In genomic region chr10:14036472-14036871, GRCm38 (mm10) we compare ENCODE assay signal across 28 mouse cellular contexts.
DNase-seq lines count a peak whose midpoint lies in the region; ATAC-seq and TF ChIP-seq lines count a peak whose summit lies in the region.
"Had no signal": no experiment of that assay in that cellular context is flagged by ENCODE, and none has a peak within 500 bp of the region (broad histone marks: within the 10 kb centered on the region; RNA-seq: fewer than 3 reads in every experiment).

No protein-coding gene starts in this region.

- H3K27me3 ChIP-seq in embryonic facial prominence, embryonic 14.5 days (replicated peaks; ENCODE audit: control insufficient read depth, insufficient read depth, low read length), result no peaks in the 10 kb centered on the region
- no peaks in the 10 kb centered on the region for H3K27me3 ChIP-seq in embryonic facial prominence, embryonic 10.5 days (replicated peaks; ENCODE audit: low read depth, poor library complexity, severe bottlenecking)
- no peaks in the 10 kb centered on the region for H3K27me3 ChIP-seq in limb, embryonic 14.5 days (ENCODE audit: control insufficient read depth, insufficient read depth, low read length)
- H3K27me3 ChIP-seq: CH12.LX; embryonic facial prominence, embryonic 15.5 days; forebrain, embryonic 12.5 days; forebrain, embryonic 15.5 days; heart, embryonic 13.5 days; Patski had no signal

- no peak for TF ChIP-seq POLR2A in limb, embryonic 14.5 days (IDR thresholded peaks at IDR 0.05; ENCODE audit: borderline replicate concordance, extremely low read depth, insufficient read depth, insufficient read length)

- no peaks in the 10 kb centered on the region; the same call in 1 of the 2 replicates for H3K4me1 ChIP-seq in embryonic facial prominence, embryonic 14.5 days (ENCODE audit: control insufficient read depth, insufficient read depth, low read length)
- peaks cover 9% of the 10 kb centered on the region for H3K4me1 ChIP-seq in embryonic facial prominence, embryonic 10.5 days
- peaks cover 6% of the 10 kb centered on the region; the same call in 1 of the 2 replicates for H3K4me1 ChIP-seq in limb, embryonic 14.5 days (ENCODE audit: control insufficient read depth, insufficient read depth, low read length)
- H3K4me1 ChIP-seq: forebrain, embryonic 12.5 days; forebrain, embryonic 15.5 days had no signal

- no peak overlapping the region for H3K27ac ChIP-seq in embryonic facial prominence, embryonic 14.5 days (replicated peaks; ENCODE audit: low read depth, low read length)
- H3K27ac ChIP-seq in embryonic facial prominence, embryonic 10.5 days (replicated peaks), result no peak overlapping the region
- H3K27ac ChIP-seq in layer of hippocampus, adult 2 months, result 0 out of 2 replicates have a peak overlapping the region, but pooled peaks have one; percentile 39
- no peak overlapping the region for H3K27ac ChIP-seq in limb, embryonic 14.5 days (replicated peaks; ENCODE audit: low read depth, low read length)
- H3K27ac ChIP-seq: embryonic facial prominence, embryonic 15.5 days; forebrain, embryonic 12.5 days; forebrain, embryonic 15.5 days; heart, embryonic 13.5 days; hindbrain, embryonic 14.5 days; hindbrain, postnatal 0 days had no signal

- no peaks in the 10 kb centered on the region for H3K9me3 ChIP-seq in embryonic facial prominence, embryonic 14.5 days (ENCODE audit: control insufficient read depth, low read length)
- no peaks in the 10 kb centered on the region for H3K9me3 ChIP-seq in embryonic facial prominence, embryonic 10.5 days
- no peaks in the 10 kb centered on the region for H3K9me3 ChIP-seq in limb, embryonic 14.5 days (ENCODE audit: control insufficient read depth, low read length)
- H3K9me3 ChIP-seq: embryonic facial prominence, embryonic 15.5 days; forebrain, embryonic 12.5 days; forebrain, embryonic 15.5 days; G1E; heart, embryonic 13.5 days had no signal

- no peaks in the 10 kb centered on the region for H3K36me3 ChIP-seq in embryonic facial prominence, embryonic 14.5 days (ENCODE audit: control insufficient read depth, insufficient read depth, low read length)
- no peaks in the 10 kb centered on the region for H3K36me3 ChIP-seq in embryonic facial prominence, embryonic 10.5 days (replicated peaks)
- no peaks in the 10 kb centered on the region for H3K36me3 ChIP-seq in limb, embryonic 14.5 days (ENCODE audit: control insufficient read depth, insufficient read depth, low read length)
- H3K36me3 ChIP-seq: embryonic facial prominence, embryonic 15.5 days; forebrain, embryonic 12.5 days; forebrain, embryonic 15.5 days; G1E; heart, embryonic 13.5 days had no signal

- peak; percentile 41; the same call in 1 of the 2 replicates for ATAC-seq in embryonic facial prominence, embryonic 14.5 days (ENCODE audit: low read depth)
- 0 out of 2 replicates have a peak, but pooled peaks have one; percentile 18 for ATAC-seq in limb, embryonic 14.5 days (ENCODE audit: low FRiP score, low read depth)
- ATAC-seq: forebrain, embryonic 15.5 days; hindbrain, postnatal 0 days; inflammation-experienced regulatory T-cells, adult 6 months; intestine, embryonic 16.5 days; Patski had no signal

- no peak overlapping the region for H3K4me3 ChIP-seq in embryonic facial prominence, embryonic 14.5 days (ENCODE audit: low read depth, low read length)
- H3K4me3 ChIP-seq in embryonic facial prominence, embryonic 10.5 days, result no peak overlapping the region
- no peak overlapping the region for H3K4me3 ChIP-seq in layer of hippocampus, adult 2 months
- H3K4me3 ChIP-seq in limb, embryonic 14.5 days (replicated peaks; ENCODE audit: low read length), result no peak overlapping the region
- H3K4me3 ChIP-seq: embryonic facial prominence, embryonic 15.5 days; erythroblast, embryonic 14.5 days; forebrain, embryonic 12.5 days; forebrain, embryonic 15.5 days; heart, embryonic 13.5 days had no signal

- DNase-seq in embryonic facial prominence, embryonic 14.5 days (ENCODE audit: low spot score), result peak; percentile 49
- no peak for DNase-seq in embryonic facial prominence, embryonic 10.5 days (ENCODE audit: low spot score)
- DNase-seq in layer of hippocampus, adult 2 months (ENCODE audit: low spot score in 2 of 2), result no peak
- DNase-seq in layer of hippocampus, adult 8-10 months (ENCODE audit: low spot score in 2 of 2), result no peak
- DNase-seq in limb, embryonic 14.5 days (ENCODE audit: low spot score), result no peak
- DNase-seq in spleen, adult 18-20 months, result no peak
- DNase-seq: adrenal gland, postnatal 10 days; adrenal gland, postnatal 36 days; cerebellum, adult 18-20 months; cerebellum, adult 9-10 months; cerebellum, postnatal 25 days; embryo, embryonic 11 days; gastrocnemius, postnatal 10 days; heart, adult 18-20 months; heart, postnatal 14 days; heart, postnatal 4 days had no signal

- WGBS in embryonic facial prominence, embryonic 14.5 days, result 87% methylated on average over 6 of the region's 6 CpGs
- 92% methylated on average over 6 of the region's 6 CpGs for WGBS in embryonic facial prominence, embryonic 10.5 days
- 85% methylated on average over 6 of the region's 6 CpGs for WGBS in limb, embryonic 14.5 days

- no peak overlapping the region for H3K4me2 ChIP-seq in embryonic facial prominence, embryonic 14.5 days (ENCODE audit: low read depth, low read length)
- no peak overlapping the region for H3K4me2 ChIP-seq in limb, embryonic 14.5 days (replicated peaks; ENCODE audit: low read depth, low read length, severe bottlenecking)
- H3K4me2 ChIP-seq: embryonic facial prominence, embryonic 15.5 days; forebrain, embryonic 12.5 days; forebrain, embryonic 15.5 days; heart, embryonic 13.5 days; hindbrain, embryonic 14.5 days had no signal

- H3K9ac ChIP-seq in embryonic facial prominence, embryonic 14.5 days (ENCODE audit: low read depth, low read length), result no peak overlapping the region
- H3K9ac ChIP-seq in limb, embryonic 14.5 days (ENCODE audit: low read depth, low read length, severe bottlenecking), result no peak overlapping the region
- H3K9ac ChIP-seq: embryonic facial prominence, embryonic 15.5 days; forebrain, embryonic 12.5 days; forebrain, embryonic 15.5 days; heart, embryonic 13.5 days; hindbrain, embryonic 14.5 days had no signal

- TF ChIP-seq CTCF in layer of hippocampus, adult 2 months (conservative IDR thresholded peaks at IDR 0.05), result no peak
